Mouse (Mus musculus) limb, embryonic 15.5 days (tissue): ENCODE data around the gene Leng9. TPM values are rescaled to one million over a fixed set of nuclear protein-coding genes. Genes with fewer than 3 reads are reported as not detected.

Experiments used
- ATAC-seq: fragments of 200-750 bp; cut with Nextera tagmentation; 2 replicates; pipeline ENCODE4 v1.8.0; 2017; ENCODE audit warnings: low read depth, moderate TSS enrichment; ENCODE audit not compliant: insufficient number of reproducible peaks, low FRiP score, low TSS enrichment
- H3K27ac ChIP-seq: fragments of 300-500 bp; sonication (generic); 2 replicates; pipeline ENCODE4 v1.5.1; 2015; ENCODE audit warnings: moderate library complexity, mild to moderate bottlenecking, inconsistent platforms
- H3K27me3 ChIP-seq: fragments of 300-500 bp; sonication (generic); 2 replicates; pipeline ENCODE4 v1.6.1; 2015; ENCODE audit warnings: inconsistent platforms
- H3K36me3 ChIP-seq: fragments of 300-500 bp; sonication (generic); 2 replicates; pipeline ENCODE4 v1.6.1; 2015; ENCODE audit warnings: inconsistent platforms
- H3K4me1 ChIP-seq: fragments of 300-500 bp; sonication (generic); 2 replicates; pipeline ENCODE4 v1.6.1; 2015; ENCODE audit warnings: inconsistent platforms
- H3K4me2 ChIP-seq: fragments of 300-500 bp; sonication (generic); 2 replicates; pipeline ENCODE4 v1.6.1; 2015; ENCODE audit warnings: mild to moderate bottlenecking, inconsistent platforms
- H3K4me3 ChIP-seq: fragments of 300-500 bp; sonication (generic); 2 replicates; pipeline ENCODE4 v1.5.1; 2015; ENCODE audit warnings: mild to moderate bottlenecking, inconsistent platforms
- H3K9ac ChIP-seq: fragments of 300-500 bp; sonication (generic); 2 replicates; pipeline ENCODE4 v1.6.1; 2015; ENCODE audit warnings: inconsistent platforms
- H3K9me3 ChIP-seq: fragments of 300-500 bp; sonication (generic); 2 replicates; pipeline ENCODE4 v1.6.1; 2016; ENCODE audit warnings: inconsistent platforms
- WGBS: fragments of 180-500 bp; shearing (Covaris S2); methylation state at CpG from one replicate; pipeline ENCODE4 v1.1.7; 2015; 5-methylcytosine and 5-hydroxymethylcytosine counted together
- polyA plus RNA-seq: library from polyadenylated mRNA; unstranded; fragments of >200 nt; fragmentation: Nextera tagmentation; extraction: Ambion mirVana; gene quantifications from 2 replicates; pipeline ENCODE4 v1.2.1, GENCODE M21; 2015

The Leng9 gene
- polyA plus RNA-seq, 1 experiment from 2014 or later, result 6.2 TPM

GRCm38 (mm10) chr7:4142796-4143445 lies 7.3 kb downstream of the Leng9 start:
- Histone ChIP-seq H3K9ac (no peak overlapping the region), H3K4me3 (no peak overlapping the region), H3K27me3 (no peaks in the 10 kb centered on the region), H3K4me2 (no peak overlapping the region), H3K9me3 (no peaks in the 10 kb centered on the region), H3K36me3 (peaks cover 95% of the 10 kb centered on the region), H3K27ac (no peak overlapping the region), H3K4me1 (peaks cover 14% of the 10 kb centered on the region)
- no peak for ATAC-seq
- WGBS, result 95% methylated on average over 10 of the region's 10 CpGs

- H3K9ac ChIP-seq, result no peak overlapping the region
- 92% methylated on average over 6 of the region's 6 CpGs for WGBS
- no peak for ATAC-seq
Measured at GRCm38 (mm10) chr7:4141648-4142325, 8.4 kb downstream of the Leng9 start.

GRCm38 (mm10) chr7:4139391-4139790 lies 10.8 kb downstream of the Leng9 start:
- Histone ChIP-seq H3K27me3 (no peaks in the 10 kb centered on the region), H3K36me3 (peaks cover 60% of the 10 kb centered on the region), H3K9me3 (no peaks in the 10 kb centered on the region), H3K4me2 (no peak overlapping the region), H3K4me3 (no peak overlapping the region), H3K27ac (no peak overlapping the region), H3K4me1 (peaks cover 14% of the 10 kb centered on the region), H3K9ac (no peak overlapping the region)
- 95% methylated on average over 5 of the region's 5 CpGs for WGBS
- ATAC-seq, result no peak

More at GRCm38 (mm10) chr7:4141648-4142325, 8.4 kb downstream of the Leng9 start:
- Histone ChIP-seq H3K4me3 (no peak overlapping the region), H3K27me3 (no peaks in the 10 kb centered on the region), H3K27ac (no peak overlapping the region), H3K4me2 (no peak overlapping the region), H3K9me3 (no peaks in the 10 kb centered on the region), H3K4me1 (peaks cover 12% of the 10 kb centered on the region), H3K36me3 (peaks cover 84% of the 10 kb centered on the region)

GRCm38 (mm10) chr7:4138671-4139070 lies 11.5 kb downstream of the Leng9 start:
- H3K9ac ChIP-seq, result no peak overlapping the region
- no peak for ATAC-seq
- H3K4me1 ChIP-seq, result peaks cover 15% of the 10 kb centered on the region
- H3K4me3 ChIP-seq, result 0 out of 2 replicates have a peak overlapping the region, but pooled peaks have one; percentile 93
- H3K27me3 ChIP-seq, result no peaks in the 10 kb centered on the region
- no peak overlapping the region for H3K27ac ChIP-seq
- H3K9me3 ChIP-seq, result no peaks in the 10 kb centered on the region
- 95% methylated on average over 7 of the region's 7 CpGs for WGBS
- H3K36me3 ChIP-seq, result peaks cover 53% of the 10 kb centered on the region
- no peak overlapping the region for H3K4me2 ChIP-seq

- no peaks in the 10 kb centered on the region for H3K27me3 ChIP-seq
- WGBS, result 88% methylated on average over 2 of the region's 2 CpGs
- peak overlapping the region; percentile 74 for H3K4me2 ChIP-seq
- H3K9me3 ChIP-seq, result no peaks in the 10 kb centered on the region
- no peak for ATAC-seq
- H3K4me1 ChIP-seq, result peaks cover 17% of the 10 kb centered on the region
- no peak overlapping the region for H3K27ac ChIP-seq
- peak overlapping the region; percentile 93 for H3K4me3 ChIP-seq
- H3K36me3 ChIP-seq, result peaks cover 48% of the 10 kb centered on the region
- peak overlapping the region; percentile 89 for H3K9ac ChIP-seq
Measured at GRCm38 (mm10) chr7:4138181-4138580, 12.0 kb downstream of the Leng9 start.

- Histone ChIP-seq H3K9ac (peak overlapping the region; percentile 89), H3K27ac (peak overlapping the region; percentile 96; the same call in 1 of the 2 replicates), H3K4me3 (peak overlapping the region; percentile 93), H3K4me1 (peaks cover 17% of the 10 kb centered on the region), H3K9me3 (no peaks in the 10 kb centered on the region), H3K4me2 (peak overlapping the region; percentile 74), H3K27me3 (no peaks in the 10 kb centered on the region), H3K36me3 (peaks cover 43% of the 10 kb centered on the region)
- ATAC-seq, result no peak
- 65% methylated on average over 3 of the region's 3 CpGs for WGBS
Measured at GRCm38 (mm10) chr7:4137746-4138145, 12.4 kb downstream of the Leng9 start.

GRCm38 (mm10) chr7:4136771-4137531 lies 13.2 kb downstream of the Leng9 start, which contains the start of gene Leng8:
TSS of gene Leng8 (plus strand) at chr7:4137039.
- H3K9me3 ChIP-seq, result no peaks in the 10 kb centered on the region
- peaks cover 35% of the 10 kb centered on the region for H3K36me3 ChIP-seq
- peaks cover 17% of the 10 kb centered on the region for H3K4me1 ChIP-seq
- H3K4me3 ChIP-seq, result peak within 1 kb of the TSS; percentile 93
- peak within 1 kb of the TSS; percentile 74 for H3K4me2 ChIP-seq
- ATAC-seq, result peak; percentile 99
- WGBS, result under 1% methylated on average over 67 of the region's 78 CpGs
- no peaks in the 10 kb centered on the region for H3K27me3 ChIP-seq
- peak within 1 kb of the TSS; percentile 96 for H3K27ac ChIP-seq
- H3K9ac ChIP-seq, result peak within 1 kb of the TSS; percentile 89

GRCm38 (mm10) chr7:4136404-4136770 lies 13.8 kb downstream of the Leng9 start:
- H3K4me1 ChIP-seq, result peaks cover 19% of the 10 kb centered on the region
- 0% methylated on average over 16 of the region's 16 CpGs for WGBS

GRCm38 (mm10) chr7:4134911-4135310 lies 15.3 kb downstream of the Leng9 start:
- ATAC-seq, result no peak
- H3K9ac ChIP-seq, result no peak overlapping the region
- no peak overlapping the region for H3K27ac ChIP-seq
- no peaks in the 10 kb centered on the region for H3K27me3 ChIP-seq
- 81% methylated on average over 5 of the region's 5 CpGs for WGBS
- H3K4me3 ChIP-seq, result no peak overlapping the region
- H3K4me2 ChIP-seq, result no peak overlapping the region
- no peaks in the 10 kb centered on the region for H3K9me3 ChIP-seq
- peaks cover 15% of the 10 kb centered on the region for H3K36me3 ChIP-seq
- peaks cover 27% of the 10 kb centered on the region for H3K4me1 ChIP-seq

More at GRCm38 (mm10) chr7:4136404-4136770, 13.8 kb downstream of the Leng9 start:
- no peaks in the 10 kb centered on the region for H3K9me3 ChIP-seq
- peak overlapping the region; percentile 61 for H3K4me2 ChIP-seq
- H3K36me3 ChIP-seq, result peaks cover 30% of the 10 kb centered on the region
- peak overlapping the region; percentile 53 for H3K9ac ChIP-seq
- peak overlapping the region; percentile 93 for H3K4me3 ChIP-seq
- no peaks in the 10 kb centered on the region for H3K27me3 ChIP-seq
- peak; percentile 3; the same call in 1 of the 2 replicates for ATAC-seq
- peak overlapping the region; percentile 83 for H3K27ac ChIP-seq

GRCm38 (mm10) chr7:4132998-4133397 lies 17.2 kb downstream of the Leng9 start:
- H3K36me3 ChIP-seq, result no peaks in the 10 kb centered on the region
- no peak overlapping the region for H3K27ac ChIP-seq
- no peaks in the 10 kb centered on the region for H3K27me3 ChIP-seq
- no peak overlapping the region for H3K4me3 ChIP-seq
- H3K4me1 ChIP-seq, result peaks cover 22% of the 10 kb centered on the region
- no peak for ATAC-seq
- 76% methylated on average over 6 of the region's 7 CpGs for WGBS
- H3K9me3 ChIP-seq, result no peaks in the 10 kb centered on the region
- no peak overlapping the region for H3K9ac ChIP-seq
- H3K4me2 ChIP-seq, result no peak overlapping the region

- Histone ChIP-seq H3K9me3 (no peaks in the 10 kb centered on the region), H3K4me3 (no peak overlapping the region), H3K36me3 (no peaks in the 10 kb centered on the region), H3K4me1 (peaks cover 18% of the 10 kb centered on the region), H3K4me2 (no peak overlapping the region), H3K27me3 (no peaks in the 10 kb centered on the region), H3K27ac (no peak overlapping the region), H3K9ac (no peak overlapping the region)
- WGBS, result 86% methylated on average over 3 of the region's 3 CpGs
- ATAC-seq, result no peak
Measured at GRCm38 (mm10) chr7:4132581-4132980, 17.6 kb downstream of the Leng9 start.

GRCm38 (mm10) chr7:4131964-4132363 lies 18.2 kb downstream of the Leng9 start:
- WGBS, result 89% methylated on average over 8 of the region's 8 CpGs
- no peak for ATAC-seq

More at GRCm38 (mm10) chr7:4131964-4132363, 18.2 kb downstream of the Leng9 start:
- Histone ChIP-seq H3K4me3 (no peak overlapping the region), H3K9ac (no peak overlapping the region), H3K27me3 (no peaks in the 10 kb centered on the region), H3K36me3 (no peaks in the 10 kb centered on the region), H3K4me1 (peaks cover 17% of the 10 kb centered on the region; the same call in 1 of the 2 replicates), H3K27ac (no peak overlapping the region), H3K4me2 (no peak overlapping the region), H3K9me3 (no peaks in the 10 kb centered on the region)
